Mouse (Mus musculus): ENCODE measurements around the gene Olfr1178.

Gene Olfr1178

GRCm38 (mm10) chr2:88386762-88387161, at the start of gene Olfr1178:
Gene Olfr1178 (plus strand): TSS chr2:88387062.
- no peak for DNase-seq (ENCODE audit: low spot score in 2 of 2)

- DNase-seq (ENCODE audit: low spot score in 2 of 2) = no peak
These were observed 40.5 kb upstream of the Olfr1178 start, which contains the start of gene Olfr1177-ps for GRCm38 (mm10) chr2:88346392-88346791. Gene Olfr1177-ps (minus strand): TSS chr2:88346492.

- DNase-seq (ENCODE audit: low spot score in 2 of 2) = no peak
These were observed 30.6 kb upstream of the Olfr1178 start for GRCm38 (mm10) chr2:88356304-88356703.

GRCm38 (mm10) chr2:88406353-88406752, 19.5 kb downstream of the Olfr1178 start, which contains the start of gene Olfr1179:
Gene Olfr1179 (minus strand): TSS chr2:88406453.
- DNase-seq (ENCODE audit: low spot score in 2 of 2) = no peak

GRCm38 (mm10) chr2:88419051-88419450, 32.2 kb downstream of the Olfr1178 start, which contains the start of gene Olfr1180:
Gene Olfr1180 (minus strand): TSS chr2:88419151.
- no peak for DNase-seq (ENCODE audit: low spot score in 2 of 2)

GRCm38 (mm10) chr2:88426071-88426470, 39.2 kb downstream of the Olfr1178 start, which contains the start of gene Olfr1181:
Gene Olfr1181 (minus strand): TSS chr2:88426171.
- no peak for DNase-seq (ENCODE audit: low spot score in 2 of 2)

GRCm38 (mm10) chr2:88449031-88449430, 62.2 kb downstream of the Olfr1178 start, which contains the start of gene Gm13757:
Gene Gm13757 (minus strand): TSS chr2:88449131.
- DNase-seq (ENCODE audit: low spot score in 2 of 2) = no peak

All from frontal cortex, postnatal 36 days (tissue).